Mouse (Mus musculus) kidney, postnatal 0 days (tissue): Measurements from ENCODE around the gene Arl14. TPM values are rescaled to one million over a fixed set of nuclear protein-coding genes. Genes with fewer than 3 reads are reported as not detected.
"Not testable (repeated sequence)": the region's sequence is repeated elsewhere in the genome, so short reads cannot be mapped to it uniquely, and the experiment has no call there.

Experiments used
- ATAC-seq: fragments of 200-750 bp; cut with Nextera tagmentation; replicated peaks from 2 replicates; pipeline ENCODE4 v1.8.0; 2017; ENCODE audit warnings: low read depth, moderate number of reproducible peaks, moderate TSS enrichment, moderate library complexity; ENCODE audit not compliant: low FRiP score
- DNase-seq: peaks from one replicate; pipeline ENCODE4 v3.0.0-alpha.2; 2016; ENCODE audit warnings: low spot score
- H3K27ac ChIP-seq: fragments of 300-500 bp; sonication (generic); 2 replicates; pipeline ENCODE4 v1.5.1; 2014; ENCODE audit warnings: mild to moderate bottlenecking
- H3K27me3 ChIP-seq: fragments of 300-500 bp; sonication (generic); 2 replicates; pipeline ENCODE4 v1.6.1; 2014; ENCODE audit warnings: low read length, mixed read lengths; ENCODE audit not compliant: insufficient read depth
- H3K36me3 ChIP-seq: fragments of 300-500 bp; sonication (generic); 2 replicates; pipeline ENCODE4 v1.6.1; 2014; ENCODE audit warnings: low read length, mixed read lengths; ENCODE audit not compliant: insufficient read depth
- H3K4me1 ChIP-seq: fragments of 300-500 bp; sonication (generic); replicated peaks from 2 replicates; pipeline ENCODE4 v1.6.1; 2014; ENCODE audit warnings: antibody characterized with exemption, low read length, mixed read lengths; ENCODE audit not compliant: insufficient read depth
- H3K4me2 ChIP-seq: fragments of 300-500 bp; sonication (generic); 2 replicates; pipeline ENCODE4 v1.6.1; 2014; ENCODE audit warnings: mild to moderate bottlenecking, low read length, moderate library complexity, mixed read lengths
- H3K4me3 ChIP-seq: fragments of 300-500 bp; sonication (generic); replicated peaks from 2 replicates; pipeline ENCODE4 v1.5.1; 2014; ENCODE audit warnings: low read depth, low read length
- H3K9ac ChIP-seq: fragments of 300-500 bp; sonication (generic); 2 replicates; pipeline ENCODE4 v1.6.1; 2014; ENCODE audit warnings: low read depth, low read length
- H3K9me3 ChIP-seq: fragments of 300-500 bp; sonication (generic); replicated peaks from 2 replicates; pipeline ENCODE4 v1.6.1; 2016; ENCODE audit warnings: low read length, inconsistent platforms, mixed read lengths
- CTCF ChIP-seq: IDR thresholded peaks from 2 replicates; pipeline ENCODE4 v1.5.1; 2016; ENCODE audit warnings: antibody characterized with exemption, low read depth, mild to moderate bottlenecking, moderate library complexity
- WGBS: fragments of 180-500 bp; shearing (Covaris S2); extraction: QIAGEN DNeasy Blood & Tissue Kit; methylation state at CpG from one replicate; pipeline ENCODE4 v1.1.7; 2014; 5-methylcytosine and 5-hydroxymethylcytosine counted together
- polyA plus RNA-seq: library from polyadenylated mRNA; unstranded; fragments of >200 nt; fragmentation: Nextera tagmentation; extraction: Ambion mirVana; gene quantifications from 2 replicates; pipeline ENCODE4 v1.2.1, GENCODE M21; 2015

Gene Arl14
- polyA plus RNA-seq, 1 experiment from 2014 or later: 0.22 TPM

- ATAC-seq: no peak
- no peaks in the 10 kb centered on the region for H3K4me1 ChIP-seq
- H3K4me3 ChIP-seq: no peak overlapping the region
- DNase-seq: no peak
- no peak overlapping the region for H3K27ac ChIP-seq
- H3K9ac ChIP-seq: no peak overlapping the region
- H3K9me3 ChIP-seq: no peaks in the 10 kb centered on the region
- no peak for TF ChIP-seq CTCF
- H3K4me2 ChIP-seq: no peak overlapping the region
- no peaks in the 10 kb centered on the region for H3K27me3 ChIP-seq
- no peaks in the 10 kb centered on the region for H3K36me3 ChIP-seq
- 83% methylated on average over 17 of the region's 17 CpGs for WGBS
Measured at GRCm38 (mm10) chr3:69253096-69253866, 31.1 kb downstream of the Arl14 start.

GRCm38 (mm10) chr3:69254676-69255075 is 32.5 kb downstream of the Arl14 start:
- H3K27ac ChIP-seq: no peak overlapping the region
- no peaks in the 10 kb centered on the region for H3K9me3 ChIP-seq
- WGBS: 52% methylated on average over 7 of the region's 7 CpGs
- TF ChIP-seq CTCF: no peak
- H3K4me1 ChIP-seq: no peaks in the 10 kb centered on the region
- DNase-seq (no peak), ATAC-seq (no peak)
- no peaks in the 10 kb centered on the region for H3K27me3 ChIP-seq
- H3K9ac ChIP-seq: no peak overlapping the region
- no peak overlapping the region for H3K4me3 ChIP-seq
- H3K4me2 ChIP-seq: no peak overlapping the region
- no peaks in the 10 kb centered on the region for H3K36me3 ChIP-seq

- Histone ChIP-seq H3K4me3 (no peak overlapping the region), H3K4me2 (no peak overlapping the region), H3K27ac (no peak overlapping the region), H3K36me3 (no peaks in the 10 kb centered on the region), H3K27me3 (no peaks in the 10 kb centered on the region), H3K9me3 (no peaks in the 10 kb centered on the region), H3K4me1 (no peaks in the 10 kb centered on the region), H3K9ac (no peak overlapping the region)
- 7% methylated on average over 2 of the region's 2 CpGs for WGBS
- TF ChIP-seq CTCF: peak; percentile 88
- DNase-seq (peak; percentile 91), ATAC-seq (no peak)
Measured at GRCm38 (mm10) chr3:69257049-69257699, 35.0 kb downstream of the Arl14 start.

GRCm38 (mm10) chr3:69263010-69263643 is 40.9 kb downstream of the Arl14 start:
- WGBS: 44% methylated on average over 7 of the region's 7 CpGs
- ATAC-seq: no peak
- no peaks in the 10 kb centered on the region; the same call in 1 of the 2 replicates for H3K4me1 ChIP-seq
- H3K9me3 ChIP-seq: no peaks in the 10 kb centered on the region
- no peak for DNase-seq
- H3K4me2 ChIP-seq: no peak overlapping the region
- H3K36me3 ChIP-seq: no peaks in the 10 kb centered on the region
- TF ChIP-seq CTCF: no peak
- H3K27ac ChIP-seq: no peak overlapping the region
- no peak overlapping the region for H3K4me3 ChIP-seq
- no peak overlapping the region for H3K9ac ChIP-seq
- H3K27me3 ChIP-seq: no peaks in the 10 kb centered on the region

- WGBS: 86% methylated on average over 2 of the region's 2 CpGs
- ATAC-seq: not testable (repeated sequence)
Measured at GRCm38 (mm10) chr3:69264299-69264698, 42.1 kb downstream of the Arl14 start.

GRCm38 (mm10) chr3:69271812-69272211 is 49.6 kb downstream of the Arl14 start:
- TF ChIP-seq CTCF: no peak
- 63% methylated on average over 7 of the region's 7 CpGs for WGBS
- H3K27me3 ChIP-seq: no peaks in the 10 kb centered on the region
- no peaks in the 10 kb centered on the region for H3K4me1 ChIP-seq
- no peak overlapping the region for H3K27ac ChIP-seq
- no peak overlapping the region for H3K9ac ChIP-seq
- H3K36me3 ChIP-seq: no peaks in the 10 kb centered on the region
- H3K4me3 ChIP-seq: no peak overlapping the region
- no peak for DNase-seq
- no peak for ATAC-seq
- no peak overlapping the region for H3K4me2 ChIP-seq
- H3K9me3 ChIP-seq: no peaks in the 10 kb centered on the region

More at GRCm38 (mm10) chr3:69264299-69264698, 42.1 kb downstream of the Arl14 start:
- H3K4me1 ChIP-seq, H3K4me2 ChIP-seq, H3K27ac ChIP-seq, DNase-seq, H3K36me3 ChIP-seq, H3K27me3 ChIP-seq, H3K9ac ChIP-seq, H3K9me3 ChIP-seq, H3K4me3 ChIP-seq: not testable (repeated sequence)

Other genes with a start within 250 kb of the Arl14 start
- gene Ift80, start 217.8 kb upstream of the Arl14 start, polyA plus RNA-seq: 10.4 and 11.3 TPM in 2 replicates
- 107 and 113 TPM in 2 replicates for gene Smc4, start 217.7 kb upstream of the Arl14 start, polyA plus RNA-seq
- 60.0 and 64.3 TPM in 2 replicates for gene Trim59, start 177.7 kb upstream of the Arl14 start, polyA plus RNA-seq
- 29.5 and 29.7 TPM in 2 replicates for gene Kpna4, start 95.3 kb upstream of the Arl14 start, polyA plus RNA-seq
- gene Ppm1l, start 94.4 kb downstream of the Arl14 start, polyA plus RNA-seq: 5.6 and 5.8 TPM in 2 replicates